Mouse (Mus musculus): ENCODE measurements around the gene Sgtb. TPM values are rescaled to one million over a fixed set of nuclear protein-coding genes. Genes with fewer than 3 reads are reported as not detected.
A peak's percentile ranks its signal among the peaks of the same experiment; 100 is the strongest.

Gene Sgtb
- total RNA-seq, 2 experiments from 2014 or later, result 79.8 to 80.1 TPM

DNA sequence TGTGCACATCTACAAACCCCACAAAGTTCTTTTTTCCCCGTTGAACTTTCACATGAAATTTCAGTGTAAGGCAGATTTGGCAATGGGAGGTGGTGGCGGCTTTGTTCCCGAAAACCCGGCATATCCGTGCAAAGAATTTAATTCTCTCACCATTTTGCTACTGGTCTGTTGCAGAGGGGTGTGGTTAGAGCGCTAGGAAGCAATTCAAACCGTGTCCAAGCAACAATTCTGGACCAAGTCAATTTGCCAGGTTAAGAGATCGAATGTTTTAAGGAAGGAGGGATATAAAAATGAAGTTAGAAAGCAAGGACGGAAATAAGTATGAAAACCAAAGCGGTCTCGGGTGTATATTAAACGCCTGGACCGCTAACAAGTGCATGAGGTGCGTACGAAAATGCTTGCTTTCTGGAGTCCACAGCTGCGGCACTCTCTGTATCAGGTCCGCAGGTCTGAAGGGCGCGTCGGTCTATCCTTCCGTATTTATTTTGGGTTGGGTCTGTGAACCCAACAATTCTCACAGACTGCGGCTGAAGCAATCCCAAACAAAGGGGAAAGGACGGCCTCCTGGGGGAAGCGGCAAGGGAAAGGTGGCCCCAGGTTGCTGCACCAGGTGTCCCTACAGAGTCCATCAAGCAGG, 772 bp upstream of the Sgtb start:
- DNase-seq (ENCODE audit: low spot score in 2 of 2), result peak; percentile 16 to 21

DNA sequence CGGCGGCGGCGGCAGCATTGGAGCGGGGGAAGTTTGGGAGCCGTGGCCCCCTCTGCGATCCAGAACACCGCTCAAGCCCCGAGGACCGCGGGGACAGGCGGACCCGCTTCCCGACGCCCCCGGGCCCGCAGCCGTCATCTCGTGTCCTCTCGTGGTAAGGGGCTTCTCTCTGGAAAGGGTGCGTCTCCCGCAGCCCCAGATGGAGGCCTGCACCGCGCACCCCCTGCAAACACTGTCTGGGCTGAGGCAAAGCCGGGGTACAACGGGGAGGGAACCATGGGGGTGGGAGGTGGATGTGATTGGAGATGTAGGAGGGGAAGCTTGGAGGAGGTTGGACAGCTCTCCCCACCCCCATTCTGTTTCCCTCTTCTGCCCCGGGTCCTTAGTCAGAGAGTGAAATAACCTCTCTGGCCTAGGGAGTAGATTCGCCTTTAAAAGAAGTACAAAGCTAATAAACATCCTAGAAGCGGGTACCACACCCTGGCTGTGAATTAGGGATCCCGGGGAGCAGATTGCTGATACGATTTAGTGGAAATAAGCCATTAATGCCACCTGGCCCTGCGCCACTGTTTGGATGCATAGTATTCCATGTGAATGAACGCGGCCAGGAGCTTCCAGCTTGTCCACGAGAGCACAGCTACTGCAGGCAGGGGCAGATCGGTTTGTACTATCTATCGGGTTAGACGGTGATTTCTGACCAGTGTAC, 428 bp downstream of the Sgtb start:
- DNase-seq (ENCODE audit: low spot score in 2 of 2), result peak; percentile 28 to 71

GRCm38 (mm10) chr13:104110526-104110925, 985 bp downstream of the Sgtb start:
- DNase-seq (ENCODE audit: low spot score in 2 of 2), result no peak

GRCm38 (mm10) chr13:104112266-104112900, 2.8 kb downstream of the Sgtb start:
- DNase-seq (ENCODE audit: low spot score in 2 of 2), result peak in 1 of 2 experiments; percentile 29

GRCm38 (mm10) chr13:104113782-104114181, 4.2 kb downstream of the Sgtb start:
- no peak for DNase-seq (ENCODE audit: low spot score in 2 of 2)

GRCm38 (mm10) chr13:104114827-104115226, 5.3 kb downstream of the Sgtb start:
- peak in 1 of 2 experiments; percentile 61 for DNase-seq (ENCODE audit: low spot score in 2 of 2)

DNA sequence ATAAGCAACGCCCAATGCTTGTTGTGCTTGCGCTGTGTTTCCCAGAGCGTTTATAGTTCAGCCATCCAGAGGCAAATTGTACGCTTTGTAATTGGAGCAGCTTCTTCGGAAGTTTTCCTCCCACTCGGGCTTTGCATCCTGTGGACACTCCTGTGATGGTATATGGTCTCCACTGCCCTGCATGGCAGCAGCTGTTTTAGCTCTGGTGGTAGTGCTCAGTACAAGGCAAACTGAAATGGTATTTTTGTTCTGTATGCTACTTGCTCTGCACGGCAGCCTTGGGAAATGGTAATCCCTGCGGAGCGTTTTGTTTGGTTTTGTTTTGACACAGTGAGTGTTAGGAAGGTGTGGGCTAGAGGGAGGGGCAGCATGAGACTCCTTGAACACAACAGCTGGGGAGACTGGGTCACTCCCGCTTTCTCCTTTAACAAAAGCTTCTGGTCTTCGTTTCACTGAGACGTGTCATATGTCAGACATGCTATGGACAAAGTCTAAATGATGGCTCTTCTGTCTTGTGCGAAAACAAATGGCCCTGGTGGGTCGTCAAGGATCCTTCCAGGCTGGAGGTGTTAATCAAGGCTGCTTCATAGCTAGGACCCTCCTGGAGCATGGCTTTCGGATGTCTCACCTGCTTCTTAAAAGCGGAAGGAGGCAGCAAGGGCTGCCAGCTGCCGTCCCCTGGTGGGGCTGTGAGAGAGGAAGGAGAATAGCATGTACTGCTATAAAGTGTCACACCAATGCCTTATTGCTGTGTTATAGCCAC, 12.7 kb downstream of the Sgtb start:
- no peak for DNase-seq (ENCODE audit: low spot score in 2 of 2)

DNA sequence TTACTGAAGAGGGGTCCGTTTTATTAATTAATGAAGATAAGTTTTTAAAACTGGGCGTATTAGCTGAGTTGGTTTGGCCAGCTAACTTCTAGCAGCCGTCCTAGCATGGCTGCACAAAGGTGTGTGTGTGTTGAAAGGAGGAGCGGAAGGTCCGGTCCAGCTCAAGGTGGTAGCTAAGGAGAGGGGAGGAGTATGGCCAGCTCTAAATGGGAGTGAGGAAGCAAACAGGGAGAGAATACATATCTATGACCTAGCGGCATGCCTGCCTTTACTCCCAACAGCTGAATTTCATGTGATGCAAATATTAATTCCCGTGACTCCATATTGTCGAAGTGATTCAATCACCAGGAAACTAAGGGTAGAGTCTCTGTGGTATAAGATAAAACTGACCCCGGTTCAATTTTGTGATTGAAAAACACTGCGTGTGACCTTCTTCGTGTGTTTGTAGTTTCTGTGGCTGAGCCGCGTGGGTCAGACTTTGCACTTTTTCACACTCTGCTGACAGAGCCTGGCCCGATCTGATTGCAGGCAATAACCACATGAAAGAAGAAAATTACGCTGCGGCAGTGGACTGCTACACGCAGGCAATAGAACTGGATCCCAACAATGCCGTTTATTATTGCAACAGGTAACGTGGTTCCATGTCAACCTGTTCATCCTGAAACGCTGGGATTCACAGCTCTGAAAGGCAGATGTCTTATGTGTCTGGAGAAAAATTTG, 14.3 kb downstream of the Sgtb start:
- no peak for DNase-seq (ENCODE audit: low spot score in 2 of 2)

DNA sequence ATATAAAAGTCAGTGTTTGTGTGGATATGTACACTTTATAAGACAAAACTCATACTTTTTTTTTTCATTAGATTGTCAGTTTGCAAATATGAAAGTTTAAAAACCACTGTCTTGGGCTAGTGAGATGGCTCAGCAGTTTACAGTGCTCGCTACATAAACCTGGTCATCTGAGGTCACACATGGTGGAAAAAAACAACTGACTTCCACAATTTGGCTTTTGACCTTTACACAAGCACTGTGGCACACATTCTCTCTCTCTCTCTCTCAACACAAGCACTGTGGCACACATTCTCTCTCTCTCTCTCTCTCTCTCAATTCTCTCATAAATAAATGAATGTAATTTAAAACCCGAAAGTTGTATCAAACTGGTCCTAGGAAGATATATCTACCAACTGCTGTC, 23.0 kb downstream of the Sgtb start:
- DNase-seq (ENCODE audit: low spot score in 2 of 2), result no peak

DNA sequence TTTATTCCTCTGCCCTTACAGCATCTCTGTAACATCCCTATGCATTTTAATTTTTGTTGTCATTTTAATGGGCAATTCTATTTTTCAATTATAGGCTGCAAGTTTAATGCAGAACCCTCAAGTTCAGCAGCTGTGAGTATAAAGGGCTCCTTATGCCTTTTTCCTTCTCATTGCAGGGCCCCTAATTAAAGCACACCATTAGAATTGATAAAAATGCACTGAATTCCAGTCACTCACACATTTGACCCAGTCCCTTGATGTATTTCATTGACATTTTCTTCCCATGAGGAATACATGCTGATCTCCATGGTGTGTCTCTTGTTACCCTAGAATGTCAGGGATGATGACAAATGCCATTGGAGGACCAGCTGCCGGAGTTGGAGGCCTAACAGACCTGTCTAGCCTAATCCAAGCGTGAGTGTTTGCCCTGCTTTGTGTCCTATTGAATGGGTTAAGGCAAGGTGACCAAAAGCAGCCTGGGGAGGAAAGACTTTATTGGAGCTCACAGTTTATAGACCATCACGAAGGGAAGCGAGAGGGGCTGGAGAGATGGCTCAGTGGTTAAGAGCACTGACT, 25.1 kb downstream of the Sgtb start:
- no peak for DNase-seq (ENCODE audit: low spot score in 2 of 2)

GRCm38 (mm10) chr13:104139369-104140209, 30.0 kb downstream of the Sgtb start:
- peak; percentile 66 to 92 for DNase-seq (ENCODE audit: low spot score in 2 of 2)

DNA sequence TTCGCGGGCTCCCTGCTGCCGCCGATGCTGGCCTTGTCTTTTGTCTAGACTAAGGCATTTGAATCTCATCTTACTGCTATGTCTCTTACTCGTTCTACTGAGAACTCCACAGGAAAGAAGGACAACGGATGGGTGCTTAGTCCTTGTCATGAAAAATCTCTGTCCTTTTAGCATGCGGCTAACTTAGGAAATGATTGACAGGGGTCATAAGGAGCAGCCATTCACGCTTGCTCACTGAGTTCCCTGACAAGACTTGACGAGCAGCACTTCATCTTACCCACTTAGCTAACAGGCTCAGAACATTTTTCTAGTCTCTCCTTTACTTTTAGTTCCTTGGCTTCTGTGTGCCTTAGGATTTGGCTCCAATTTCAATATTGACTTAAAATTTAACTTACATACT, 35.3 kb downstream of the Sgtb start:
- DNase-seq (ENCODE audit: low spot score in 2 of 2), result no peak

DNA sequence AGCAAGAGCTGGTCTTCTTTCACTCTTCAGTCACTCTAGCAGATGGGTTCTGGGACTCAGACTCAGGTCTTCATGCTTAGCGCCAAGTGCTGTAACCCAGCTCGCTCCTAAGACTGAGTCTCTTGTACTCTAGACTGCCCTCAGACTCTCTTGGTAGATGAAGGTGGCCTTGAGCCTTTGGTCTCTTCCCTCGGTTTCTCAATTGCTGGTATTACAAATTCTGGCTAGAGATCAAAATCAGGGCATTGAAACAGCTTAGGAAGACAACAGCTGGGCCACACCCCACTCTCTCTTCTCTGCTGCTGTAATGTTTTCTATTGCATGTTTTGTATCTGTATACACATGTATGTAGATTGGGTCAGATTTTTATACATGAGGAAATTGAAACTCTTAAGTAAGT, 36.1 kb downstream of the Sgtb start:
- no peak for DNase-seq (ENCODE audit: low spot score in 2 of 2)

GRCm38 (mm10) chr13:104154180-104154579, 44.6 kb downstream of the Sgtb start:
- no peak for DNase-seq (ENCODE audit: low spot score in 2 of 2)

- no peak for DNase-seq (ENCODE audit: low spot score in 2 of 2)
These were observed 45.6 kb downstream of the Sgtb start for GRCm38 (mm10) chr13:104155106-104155505.

DNA sequence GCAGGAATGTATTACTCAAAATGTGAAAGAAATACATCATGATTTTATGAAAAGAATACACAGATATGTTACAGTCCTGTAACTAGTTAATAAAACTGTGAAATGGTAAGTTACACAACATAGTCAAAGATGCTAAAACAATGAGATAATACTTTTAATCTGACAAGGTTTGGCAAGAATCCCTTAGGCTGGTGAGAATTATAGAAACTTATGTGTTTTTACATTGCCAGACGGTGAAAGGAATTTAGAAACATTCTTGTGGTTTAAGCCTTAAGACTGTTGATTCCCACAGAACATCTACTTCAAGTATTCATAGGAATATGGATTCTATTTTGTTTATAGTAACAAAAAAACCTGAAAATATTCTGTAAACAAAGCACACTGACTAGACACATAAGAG, 46.1 kb downstream of the Sgtb start:
- DNase-seq (ENCODE audit: low spot score in 2 of 2), result no peak

GRCm38 (mm10) chr13:104171711-104172110, 62.2 kb downstream of the Sgtb start:
- DNase-seq (ENCODE audit: low spot score in 2 of 2), result no peak

- no peak for DNase-seq (ENCODE audit: low spot score in 2 of 2)
These were observed 63.0 kb downstream of the Sgtb start for GRCm38 (mm10) chr13:104172498-104172897.

- DNase-seq (ENCODE audit: low spot score in 2 of 2), result no peak
These were observed 67.3 kb downstream of the Sgtb start for GRCm38 (mm10) chr13:104176874-104177273.
